Comparison of ENCODE assay signal across 10 mouse cellular contexts in the genomic region with DNA sequence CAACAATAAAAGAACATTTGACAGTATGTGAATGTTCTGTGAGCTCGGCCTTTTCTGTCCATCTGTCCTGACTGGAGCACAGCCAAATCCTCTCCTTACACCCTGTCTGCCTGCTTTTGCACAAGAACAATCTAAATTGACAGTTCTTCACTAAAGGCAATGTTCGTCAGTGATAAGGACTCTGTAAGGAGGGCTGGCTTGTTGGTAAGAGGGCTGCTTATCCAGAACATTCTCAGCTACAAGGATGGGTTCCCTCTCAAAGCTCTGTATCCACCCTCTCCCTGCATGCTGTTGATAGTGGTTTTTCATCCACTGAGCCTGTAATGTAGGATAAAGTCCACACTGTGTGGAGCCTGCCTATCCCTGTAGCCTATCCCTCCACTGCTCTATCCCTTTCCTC. TPM values are rescaled to one million over a fixed set of nuclear protein-coding genes. Genes with fewer than 3 reads are reported as not detected.
A peak's percentile ranks its signal among the peaks of the same experiment; 100 is the strongest.
DNase-seq lines count a peak whose midpoint lies in the region; ATAC-seq and TF ChIP-seq lines count a peak whose summit lies in the region.
"Had no signal": no experiment of that assay in that cellular context is flagged by ENCODE, and none has a peak within 500 bp of the region (broad histone marks: within the 10 kb centered on the region; RNA-seq: fewer than 3 reads in every experiment).

No protein-coding gene starts in this region.

- H3K27ac ChIP-seq in kidney, embryonic 15.5 days = no peak overlapping the region
- no peak overlapping the region for H3K27ac ChIP-seq in intestine, embryonic 16.5 days (ENCODE audit: low read length)
- H3K27ac ChIP-seq in thymus, adult 2 months (ENCODE audit: control insufficient read depth, insufficient read depth, low read length) = no peak overlapping the region

- H3K9me3 ChIP-seq in kidney, embryonic 15.5 days (replicated peaks) = no peaks in the 10 kb centered on the region
- no peaks in the 10 kb centered on the region for H3K9me3 ChIP-seq in intestine, embryonic 16.5 days (ENCODE audit: control insufficient read depth, low read length)

- H3K4me2 ChIP-seq in kidney, embryonic 15.5 days = no peak overlapping the region
- H3K4me2 ChIP-seq in intestine, embryonic 16.5 days (ENCODE audit: low read depth, low read length) = no peak overlapping the region

- TF ChIP-seq CTCF in thymus, adult 2 months (IDR thresholded peaks at IDR 0.05; ENCODE audit: borderline replicate concordance, control insufficient read depth, extremely low read depth, insufficient read depth, low read length, poor library complexity) = no peak

- no peak for DNase-seq in kidney, adult 8-10 months
- peak; percentile 23 for DNase-seq in c-Kit-positive CD71-negative TER-119-negative erythroid progenitor cells, embryonic 14.5 days (ENCODE audit: low read depth)
- peak; percentile 50 to 75 for DNase-seq in spleen, postnatal 10 days (ENCODE audit: low spot score in 2 of 2)
- DNase-seq in thymus, adult 2 months = no peak
- DNase-seq in right cerebral cortex, postnatal 25 days = no peak
- no peak for DNase-seq in left cerebral cortex, postnatal 4 days
- DNase-seq: kidney, postnatal 4 days; lung, postnatal 14 days had no signal

- H3K9ac ChIP-seq in kidney, embryonic 15.5 days = no peak overlapping the region
- H3K9ac ChIP-seq in intestine, embryonic 16.5 days (ENCODE audit: low read depth, low read length) = no peak overlapping the region

- ATAC-seq in kidney, embryonic 15.5 days (replicated peaks; ENCODE audit: low FRiP score) = peak; percentile 90
- ATAC-seq in intestine, embryonic 16.5 days = peak; percentile 85

- H3K27me3 ChIP-seq in kidney, embryonic 15.5 days = no peaks in the 10 kb centered on the region
- H3K27me3 ChIP-seq in intestine, embryonic 16.5 days (replicated peaks; ENCODE audit: control insufficient read depth, insufficient read depth, low read length) = no peaks in the 10 kb centered on the region
- no peaks in the 10 kb centered on the region for H3K27me3 ChIP-seq in thymus, adult 2 months (ENCODE audit: control insufficient read depth, insufficient read depth, low read length)

- H3K36me3 ChIP-seq in kidney, embryonic 15.5 days = no peaks in the 10 kb centered on the region
- H3K36me3 ChIP-seq in intestine, embryonic 16.5 days (ENCODE audit: control insufficient read depth, insufficient read depth, low read length) = no peaks in the 10 kb centered on the region
- H3K36me3 ChIP-seq in thymus, adult 2 months (ENCODE audit: control insufficient read depth, insufficient read depth, low read length) = no peaks in the 10 kb centered on the region

- intact Hi-C loops in left cerebral cortex, postnatal 4 days (cut with DNase I) = no loop called here

- 72% methylated on average over 2 of the region's 2 CpGs for WGBS in kidney, embryonic 15.5 days
- WGBS in intestine, embryonic 16.5 days = 82% methylated on average over 2 of the region's 2 CpGs
- 86% methylated on average over 2 of the region's 2 CpGs for WGBS in thymus, adult 2 months

- H3K4me3 ChIP-seq in kidney, embryonic 15.5 days (replicated peaks) = no peak overlapping the region
- H3K4me3 ChIP-seq in intestine, embryonic 16.5 days (ENCODE audit: low read length) = no peak overlapping the region
- H3K4me3 ChIP-seq in thymus, adult 2 months (ENCODE audit: control insufficient read depth, insufficient read depth, low read length) = no peak overlapping the region

- TF ChIP-seq POLR2A in thymus, adult 2 months (IDR thresholded peaks at IDR 0.05; ENCODE audit: control insufficient read depth, extremely low read depth, insufficient read depth, low read length, poor library complexity) = no peak

- H3K4me1 ChIP-seq in kidney, embryonic 15.5 days = no peaks in the 10 kb centered on the region
- H3K4me1 ChIP-seq in intestine, embryonic 16.5 days (ENCODE audit: control insufficient read depth, insufficient read depth, low read length) = no peaks in the 10 kb centered on the region
- H3K4me1 ChIP-seq in thymus, adult 2 months (replicated peaks; ENCODE audit: control insufficient read depth, insufficient read depth, low read length) = no peaks in the 10 kb centered on the region

RNA-seq across cellular contexts. Expression of gene Gypa, which starts 6.7 kb away (rescaled TPM):
- polyA plus RNA-seq in kidney, embryonic 15.5 days (2015; fragmentation: Nextera tagmentation; extraction: Ambion mirVana) = 8.9 and 13.0 TPM in 2 replicates
- polyA plus RNA-seq in intestine, embryonic 16.5 days (2015; fragmentation: Nextera tagmentation; extraction: Ambion mirVana) = 9.0 and 13.8 TPM in 2 replicates
- polyA plus RNA-seq in thymus, adult 2 months (2012; rRNA removed) = 0.11 TPM in 1 of 2 replicates, not detected in the other
- not detected for total RNA-seq in left cerebral cortex, postnatal 4 days (2021)

Comparison
In these comparisons a context has a peak if more than half of its experiments do, and no peak if none do; other contexts are left out.
1. DNase-seq: peak in c-Kit-positive CD71-negative TER-119-negative erythroid progenitor cells, embryonic 14.5 days (single experiment) and spleen, postnatal 10 days (2 of 2); none in kidney, adult 8-10 months (0 of 2), thymus, adult 2 months (single experiment), right cerebral cortex, postnatal 25 days (single experiment) and left cerebral cortex, postnatal 4 days (single experiment).